Mouse (Mus musculus) liver (tissue): ENCODE measurements around the gene Slc4a1ap.
"Not testable (repeated sequence)": the region's sequence is repeated elsewhere in the genome, so short reads cannot be mapped to it uniquely, and the experiment has no call there.

Source experiments
- DNase-seq: peaks from one replicate; pipeline ENCODE4 v3.0.0-alpha.2; 2020; ENCODE audit warnings: mixed read lengths

Gene Slc4a1ap

GRCm38 (mm10) chr5:31526354-31527116 is at the start of gene Slc4a1ap:
TSS of gene Slc4a1ap (plus strand) at chr5:31526995.
- DNase-seq, result peak; percentile 76

GRCm38 (mm10) chr5:31480536-31480935 is 46.3 kb upstream of the Slc4a1ap start:
- DNase-seq, result no peak

GRCm38 (mm10) chr5:31485440-31485839 is 41.4 kb upstream of the Slc4a1ap start, which contains the start of gene 4930548H24Rik:
TSS of gene 4930548H24Rik (plus strand) at chr5:31485740.
- DNase-seq, result no peak

- DNase-seq, result no peak
Observed at GRCm38 (mm10) chr5:31487889-31488288, 38.9 kb upstream of the Slc4a1ap start.

- no peak for DNase-seq
Observed at GRCm38 (mm10) chr5:31489116-31489769, 37.6 kb upstream of the Slc4a1ap start.

- no peak for DNase-seq
Observed at GRCm38 (mm10) chr5:31492031-31492430, 34.8 kb upstream of the Slc4a1ap start.

- DNase-seq, result peak; percentile 91
Observed at GRCm38 (mm10) chr5:31494513-31495297, 32.1 kb upstream of the Slc4a1ap start, which contains the start of gene Gpn1. TSS of gene Gpn1 (plus strand) at chr5:31494741.

GRCm38 (mm10) chr5:31504843-31505242 is 22.0 kb upstream of the Slc4a1ap start:
- no peak for DNase-seq

- DNase-seq, result no peak
Observed at GRCm38 (mm10) chr5:31512481-31512880, 14.3 kb upstream of the Slc4a1ap start.

- no peak for DNase-seq
Observed at GRCm38 (mm10) chr5:31520556-31520955, 6.2 kb upstream of the Slc4a1ap start.

GRCm38 (mm10) chr5:31527117-31527680 is 404 bp downstream of the Slc4a1ap start:
- peak; percentile 16 for DNase-seq

- DNase-seq, result not testable (repeated sequence)
Observed at GRCm38 (mm10) chr5:31527707-31528106, 912 bp downstream of the Slc4a1ap start, which contains the start of gene Supt7l. TSS of gene Supt7l (minus strand) at chr5:31527807.

- DNase-seq, result no peak
Observed at GRCm38 (mm10) chr5:31528560-31528959, 1.8 kb downstream of the Slc4a1ap start.

GRCm38 (mm10) chr5:31535228-31535627 is 8.4 kb downstream of the Slc4a1ap start:
- no peak for DNase-seq

- DNase-seq, result no peak
Observed at GRCm38 (mm10) chr5:31559401-31559800, 32.6 kb downstream of the Slc4a1ap start.

- no peak for DNase-seq
Observed at GRCm38 (mm10) chr5:31560352-31560751, 33.6 kb downstream of the Slc4a1ap start.

- no peak for DNase-seq
Observed at GRCm38 (mm10) chr5:31562036-31562666, 35.4 kb downstream of the Slc4a1ap start.

GRCm38 (mm10) chr5:31563496-31563895 is 36.7 kb downstream of the Slc4a1ap start:
- peak; percentile 70 for DNase-seq

- DNase-seq, result no peak
Observed at GRCm38 (mm10) chr5:31563905-31564304, 37.1 kb downstream of the Slc4a1ap start.

GRCm38 (mm10) chr5:31564976-31565375 is 38.2 kb downstream of the Slc4a1ap start:
- no peak for DNase-seq

GRCm38 (mm10) chr5:31566026-31566425 is 39.2 kb downstream of the Slc4a1ap start:
- DNase-seq, result no peak

- DNase-seq, result no peak
Observed at GRCm38 (mm10) chr5:31566457-31566856, 39.7 kb downstream of the Slc4a1ap start.
